Mouse (Mus musculus) adrenal gland, adult 2 months (tissue): ENCODE measurements at regions not wholly inside any gene's neighbourhood (a gene's known extent, or its start where the extent isn't known, plus 50 kb on each side); places are given as distances from the start of the nearest gene placed in this dataset.

Experiments
- DNase-seq: peaks from one replicate; pipeline ENCODE4 v3.0.0; 2021

GRCm38 (mm10) chr7:135990321-135990720 lies 274.2 kb upstream of the Mki67 start:
- no peak for DNase-seq

DNA sequence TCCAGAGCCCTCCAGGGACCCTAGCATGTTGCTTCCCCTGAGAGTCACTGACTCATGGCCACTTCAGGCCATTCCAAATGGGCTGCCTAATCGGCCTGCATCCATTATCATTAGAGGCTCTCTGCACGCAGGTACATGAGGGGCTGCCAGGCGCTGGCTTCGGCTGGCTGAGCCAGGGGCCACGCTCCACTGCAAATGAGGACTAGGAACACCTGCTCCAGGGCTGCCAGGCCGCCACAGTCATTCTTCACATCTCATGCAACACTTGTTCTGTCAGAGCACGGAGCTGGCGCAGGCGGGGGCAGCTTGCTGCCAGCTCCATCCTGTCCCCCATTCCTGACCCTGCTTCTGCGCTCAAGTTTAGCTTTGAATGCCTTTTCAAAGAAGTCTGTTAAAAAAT lies 280.7 kb upstream of the Mki67 start:
- DNase-seq = no peak

DNA sequence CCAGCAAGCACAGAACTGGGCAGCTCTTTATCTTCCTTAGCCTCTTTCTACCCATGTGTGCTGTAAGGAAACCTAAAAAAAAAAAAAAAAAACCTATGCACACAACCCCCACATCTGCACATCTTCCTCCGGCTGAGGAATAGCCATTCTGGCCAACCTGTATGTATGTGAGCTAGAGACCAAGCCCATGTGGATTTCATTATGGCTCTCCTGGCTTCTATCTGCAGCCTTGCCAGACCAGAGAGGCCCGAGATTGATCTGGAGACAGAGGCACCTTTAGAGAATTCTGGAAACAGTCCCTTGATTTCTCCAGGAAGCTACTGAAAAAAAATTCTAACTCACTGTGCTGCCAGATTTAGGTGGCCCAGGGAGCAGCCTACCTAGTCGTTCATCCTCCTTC lies 281.5 kb upstream of the Mki67 start:
- no peak for DNase-seq

- DNase-seq = no peak
Measured at GRCm38 (mm10) chr7:136002382-136002781, 286.2 kb upstream of the Mki67 start.

GRCm38 (mm10) chr7:136003291-136003690 lies 287.1 kb upstream of the Mki67 start:
- no peak for DNase-seq

DNA sequence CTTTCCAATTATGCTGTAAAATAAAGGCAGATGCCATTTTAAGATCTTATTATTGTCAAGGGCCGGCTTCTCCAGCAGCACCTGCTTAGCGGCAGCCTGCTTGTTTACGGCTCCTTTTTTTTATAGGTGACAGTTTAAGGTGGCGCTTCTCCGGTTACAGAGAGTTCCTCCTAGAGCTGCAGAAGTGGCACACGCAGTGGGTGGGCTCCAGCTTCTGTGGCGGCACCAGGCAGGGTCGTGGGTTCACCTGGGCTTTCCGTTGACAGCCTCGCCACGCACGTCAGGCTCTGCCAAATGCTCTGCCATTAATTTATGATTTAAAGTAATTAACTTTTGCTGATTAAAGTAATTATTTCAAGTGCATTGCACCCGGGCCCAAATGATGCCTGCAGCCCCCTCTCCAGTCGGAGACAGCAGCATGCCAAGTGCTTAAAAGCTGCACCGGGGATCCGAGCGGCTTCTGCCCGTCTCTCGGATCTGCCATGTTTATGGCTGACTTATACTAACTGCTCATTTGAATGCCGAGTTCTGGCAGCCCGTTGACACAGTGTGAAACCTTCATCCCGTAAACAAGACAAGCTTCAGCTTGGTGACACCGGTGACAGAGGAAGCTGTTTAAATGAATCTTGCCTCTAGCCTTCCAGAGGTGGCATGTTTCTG lies 291.8 kb upstream of the Mki67 start:
- no peak for DNase-seq

DNA sequence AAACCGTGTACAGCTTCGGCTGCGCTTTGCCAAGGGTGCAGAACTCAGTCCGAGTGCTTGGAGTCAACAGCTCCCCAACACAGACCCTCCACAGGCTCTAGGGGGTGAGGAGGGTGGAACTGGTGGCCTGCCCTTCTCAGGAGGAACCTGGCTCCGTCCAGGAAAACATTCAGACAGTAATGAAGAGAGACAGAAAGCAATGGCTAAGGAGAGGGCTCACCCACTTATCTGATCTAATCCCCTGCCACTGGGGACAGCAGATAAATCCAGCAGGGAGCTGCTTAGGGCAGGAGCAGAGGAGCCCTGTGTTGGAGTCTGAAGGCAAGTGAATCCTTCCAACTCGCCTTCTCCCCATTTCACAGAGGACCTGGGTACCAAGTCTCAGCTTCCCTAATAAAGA lies 292.3 kb upstream of the Mki67 start:
- DNase-seq = no peak

DNA sequence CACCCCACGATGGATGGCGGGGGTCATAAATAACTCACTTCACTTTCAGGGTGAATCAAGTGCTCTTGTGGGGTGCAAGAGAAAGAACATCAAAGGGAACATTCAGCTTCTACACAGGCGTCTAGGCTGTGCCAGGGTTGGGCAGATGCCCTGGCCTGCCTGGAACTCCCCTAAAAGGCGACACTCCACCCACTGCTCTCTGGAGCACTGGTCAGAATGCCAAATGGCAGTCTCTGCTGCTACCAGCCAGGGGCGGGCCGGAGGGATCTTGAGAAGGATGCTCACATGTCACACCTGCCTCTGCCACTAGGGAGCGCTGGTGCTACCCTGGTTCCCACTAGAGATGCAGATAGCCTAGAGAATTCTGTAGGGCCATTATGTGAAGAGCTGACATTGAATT lies 293.9 kb upstream of the Mki67 start:
- DNase-seq = peak; percentile 70

- no peak for DNase-seq
Measured at GRCm38 (mm10) chr7:136014706-136015105, 298.5 kb upstream of the Mki67 start.

- no peak for DNase-seq
Measured at GRCm38 (mm10) chr7:136016918-136017317, 300.8 kb upstream of the Mki67 start.

- no peak for DNase-seq
Measured at GRCm38 (mm10) chr7:136020577-136020976, 304.4 kb upstream of the Mki67 start.

- DNase-seq = no peak
Measured at GRCm38 (mm10) chr7:136021071-136021470, 304.9 kb upstream of the Mki67 start.

GRCm38 (mm10) chr7:136022781-136023448 lies 306.8 kb upstream of the Mki67 start:
- DNase-seq = no peak

- DNase-seq = no peak
Measured at GRCm38 (mm10) chr7:136026451-136026850, 310.3 kb upstream of the Mki67 start.

GRCm38 (mm10) chr7:136032026-136032425 lies 315.9 kb upstream of the Mki67 start:
- DNase-seq = no peak

DNA sequence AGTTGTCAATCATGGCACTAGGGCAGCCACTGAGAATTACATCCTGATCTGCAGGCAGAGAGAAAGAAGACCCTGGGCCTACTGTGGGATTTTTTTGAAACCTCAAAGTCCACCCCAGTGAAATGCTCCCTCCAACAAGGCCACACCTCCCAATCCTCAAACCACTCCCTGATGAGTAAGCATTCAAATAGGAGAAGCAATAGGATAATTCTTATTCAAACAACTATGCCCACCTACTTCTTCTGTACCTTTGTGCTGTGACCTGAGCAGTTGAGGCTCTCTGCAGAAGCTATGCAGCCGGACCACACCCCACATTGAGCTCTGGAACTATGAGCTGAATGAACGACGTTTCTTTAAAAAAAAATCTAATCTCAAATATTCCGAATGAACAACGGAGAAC lies 317.4 kb upstream of the Mki67 start:
- no peak for DNase-seq

DNA sequence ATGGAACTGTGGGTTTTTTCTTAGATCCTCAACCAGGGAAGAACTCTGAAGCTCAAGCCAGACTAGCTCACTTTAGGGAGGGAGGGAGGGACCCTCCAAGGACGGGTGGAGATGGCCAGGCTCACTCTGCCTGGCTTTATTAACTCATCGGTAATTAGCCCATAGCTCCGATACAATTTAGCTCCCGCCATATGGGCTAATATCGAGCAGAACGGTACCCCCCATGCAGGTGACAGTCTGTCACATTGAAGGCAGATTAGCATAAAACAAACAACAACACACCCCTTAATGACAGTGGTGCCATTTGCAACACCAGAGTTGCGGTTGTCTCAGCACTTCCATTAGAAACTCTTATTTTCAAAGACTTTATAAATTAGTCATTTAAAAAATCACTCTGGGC lies 319.6 kb upstream of the Mki67 start:
- DNase-seq = no peak

GRCm38 (mm10) chr7:136038072-136038471 lies 321.9 kb upstream of the Mki67 start:
- DNase-seq = no peak

DNA sequence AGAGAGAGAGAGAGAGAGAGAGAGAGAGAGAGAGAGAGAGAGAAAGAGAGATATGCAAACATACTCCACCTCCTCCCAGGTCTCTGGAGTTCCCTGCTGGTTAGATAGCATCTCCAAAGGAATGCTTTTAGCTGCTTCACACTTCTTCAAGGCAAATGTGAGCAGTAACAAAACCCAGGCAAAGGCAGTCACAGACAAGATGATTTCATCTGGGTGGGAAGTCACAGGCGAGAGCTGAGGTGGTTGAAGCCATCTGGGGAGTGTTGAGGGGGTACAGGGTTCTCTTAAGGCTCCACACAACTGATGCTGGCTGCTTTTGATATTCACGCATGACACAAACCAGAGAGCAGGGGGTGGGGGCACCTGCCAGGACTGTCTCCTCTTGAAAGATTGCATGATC lies 322.7 kb upstream of the Mki67 start:
- DNase-seq = no peak

DNA sequence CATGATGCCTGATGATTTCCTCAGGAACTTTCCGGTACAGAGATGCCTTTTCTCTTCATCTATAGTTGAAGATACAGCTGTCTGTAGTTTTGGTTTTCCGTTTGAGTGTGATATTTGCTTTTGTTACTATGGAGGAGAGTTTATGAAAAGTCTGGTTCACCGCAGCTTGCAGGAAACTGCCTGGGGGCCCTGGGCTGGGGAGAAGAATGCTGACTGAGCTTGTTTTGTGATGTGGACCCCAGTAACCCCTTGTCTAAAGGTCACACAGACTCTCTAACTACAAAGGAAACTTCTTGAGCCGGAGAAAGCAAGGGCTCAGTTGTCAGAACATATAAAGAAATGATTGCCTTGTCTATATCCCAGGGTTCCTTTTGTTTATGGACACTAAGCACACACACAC lies 325.8 kb upstream of the Mki67 start:
- DNase-seq = no peak

GRCm38 (mm10) chr7:136046645-136047363 lies 330.6 kb upstream of the Mki67 start:
- peak; percentile 83 for DNase-seq

- DNase-seq = no peak
Measured at GRCm38 (mm10) chr7:136047364-136047945, 331.3 kb upstream of the Mki67 start.
